Mouse (Mus musculus) intestine, embryonic 14.5 days (tissue): ENCODE results near the gene Traf6. TPM values are rescaled to one million over a fixed set of nuclear protein-coding genes. Genes with fewer than 3 reads are reported as not detected.
"Not testable (repeated sequence)": the region's sequence is repeated elsewhere in the genome, so short reads cannot be mapped to it uniquely, and the experiment has no call there.

Source experiments
- ATAC-seq: fragments of 200-750 bp; cut with Nextera tagmentation; replicated peaks from 2 replicates; pipeline ENCODE4 v1.8.0; 2017; ENCODE audit warnings: low read depth, moderate number of reproducible peaks, moderate TSS enrichment, moderate library complexity; ENCODE audit not compliant: low FRiP score, low TSS enrichment
- DNase-seq: peaks from one replicate; pipeline ENCODE4 v3.0.0-alpha.2; 2018; ENCODE audit warnings: low spot score
- H3K27ac ChIP-seq: fragments of 300-500 bp; sonication (generic); 2 replicates; pipeline ENCODE4 v1.5.1; 2014; ENCODE audit warnings: low read depth, mild to moderate bottlenecking, control low read depth
- H3K27me3 ChIP-seq: fragments of 300-500 bp; sonication (generic); replicated peaks from 2 replicates; pipeline ENCODE4 v1.6.1; 2014; ENCODE audit warnings: low read length, control low read depth; ENCODE audit not compliant: control insufficient read depth, insufficient read depth
- H3K36me3 ChIP-seq: fragments of 300-500 bp; sonication (generic); 2 replicates; pipeline ENCODE4 v1.6.1; 2014; ENCODE audit warnings: low read length, control low read depth; ENCODE audit not compliant: control insufficient read depth, insufficient read depth
- H3K4me1 ChIP-seq: fragments of 300-500 bp; sonication (generic); replicated peaks from 2 replicates; pipeline ENCODE4 v1.6.1; 2014; ENCODE audit warnings: low read length, control low read depth, mixed read lengths; ENCODE audit not compliant: control insufficient read depth, insufficient read depth
- H3K4me2 ChIP-seq: fragments of 300-500 bp; sonication (generic); 2 replicates; pipeline ENCODE4 v1.6.1; 2014; ENCODE audit warnings: low read length
- H3K4me3 ChIP-seq: fragments of 300-500 bp; sonication (generic); 2 replicates; pipeline ENCODE4 v1.5.1; 2014; ENCODE audit warnings: low read depth, low read length, control low read depth, mixed read lengths
- H3K9ac ChIP-seq: fragments of 300-500 bp; sonication (generic); 2 replicates; pipeline ENCODE4 v1.6.1; 2014; ENCODE audit warnings: mild to moderate bottlenecking, low read length
- H3K9me3 ChIP-seq: fragments of 300-500 bp; sonication (generic); 2 replicates; pipeline ENCODE4 v1.6.1; 2016; ENCODE audit warnings: low read length, control low read depth; ENCODE audit not compliant: control insufficient read depth
- WGBS: fragments of 180-500 bp; shearing (Covaris S2); extraction: QIAGEN DNeasy Blood & Tissue Kit; methylation state at CpG from one replicate; pipeline ENCODE4 v1.1.7; 2014; 5-methylcytosine and 5-hydroxymethylcytosine counted together
- polyA plus RNA-seq: library from polyadenylated mRNA; unstranded; fragments of >200 nt; fragmentation: Nextera tagmentation; extraction: Ambion mirVana; gene quantifications from 2 replicates; pipeline ENCODE4 v1.2.1, GENCODE M21; 2014

Traf6 gene
- polyA plus RNA-seq, 1 experiment from 2014 or later = 14.1 TPM

- H3K9me3 ChIP-seq = no peaks in the 10 kb centered on the region
- no peaks in the 10 kb centered on the region for H3K4me1 ChIP-seq
- H3K27me3 ChIP-seq = no peaks in the 10 kb centered on the region
- ATAC-seq (no peak), DNase-seq (no peak)
- 0 out of 2 replicates have a peak, but pooled peaks cover 6% of the 10 kb centered on the region for H3K36me3 ChIP-seq
- H3K27ac ChIP-seq = no peak overlapping the region
- no peak overlapping the region for H3K9ac ChIP-seq
- H3K4me3 ChIP-seq = no peak overlapping the region
- no peak overlapping the region for H3K4me2 ChIP-seq
These were observed 52.7 kb downstream of the Traf6 start for GRCm38 (mm10) chr2:101730972-101731371.

GRCm38 (mm10) chr2:101732777-101733210, 54.6 kb downstream of the Traf6 start:
- no peaks in the 10 kb centered on the region for H3K27me3 ChIP-seq
- no peak overlapping the region for H3K27ac ChIP-seq
- H3K4me3 ChIP-seq = no peak overlapping the region
- ATAC-seq = no peak
- 0 out of 2 replicates have a peak, but pooled peaks cover 6% of the 10 kb centered on the region for H3K36me3 ChIP-seq
- no peak overlapping the region for H3K4me2 ChIP-seq
- 84% methylated on average over 10 of the region's 10 CpGs for WGBS
- H3K9ac ChIP-seq = no peak overlapping the region
- DNase-seq = no peak
- no peaks in the 10 kb centered on the region for H3K4me1 ChIP-seq
- no peaks in the 10 kb centered on the region for H3K9me3 ChIP-seq

- 0 out of 2 replicates have a peak, but pooled peaks cover 6% of the 10 kb centered on the region for H3K36me3 ChIP-seq
- H3K4me2 ChIP-seq = no peak overlapping the region
- H3K4me3 ChIP-seq = no peak overlapping the region
- no peaks in the 10 kb centered on the region for H3K4me1 ChIP-seq
- DNase-seq (no peak), ATAC-seq (no peak)
- WGBS = 53% methylated on average over 3 of the region's 3 CpGs
- H3K9ac ChIP-seq = no peak overlapping the region
- no peaks in the 10 kb centered on the region for H3K9me3 ChIP-seq
- H3K27ac ChIP-seq = no peak overlapping the region
- H3K27me3 ChIP-seq = no peaks in the 10 kb centered on the region
These were observed 55.3 kb downstream of the Traf6 start for GRCm38 (mm10) chr2:101733564-101733963.

GRCm38 (mm10) chr2:101739914-101740313, 61.7 kb downstream of the Traf6 start:
- H3K27ac ChIP-seq = no peak overlapping the region
- no peaks in the 10 kb centered on the region for H3K9me3 ChIP-seq
- WGBS = 54% methylated on average over 5 of the region's 5 CpGs
- no peak overlapping the region for H3K9ac ChIP-seq
- ATAC-seq (no peak), DNase-seq (no peak)
- no peaks in the 10 kb centered on the region; the same call in 1 of the 2 replicates for H3K36me3 ChIP-seq
- no peak overlapping the region for H3K4me3 ChIP-seq
- H3K27me3 ChIP-seq = no peaks in the 10 kb centered on the region
- no peaks in the 10 kb centered on the region for H3K4me1 ChIP-seq
- no peak overlapping the region for H3K4me2 ChIP-seq

- no peaks in the 10 kb centered on the region; the same call in 1 of the 2 replicates for H3K36me3 ChIP-seq
- H3K9ac ChIP-seq = no peak overlapping the region
- 58% methylated on average over 8 of the region's 8 CpGs for WGBS
- no peaks in the 10 kb centered on the region for H3K9me3 ChIP-seq
- no peak overlapping the region for H3K4me2 ChIP-seq
- DNase-seq (no peak), ATAC-seq (no peak)
- H3K27me3 ChIP-seq = no peaks in the 10 kb centered on the region
- no peak overlapping the region for H3K27ac ChIP-seq
- no peak overlapping the region for H3K4me3 ChIP-seq
- no peaks in the 10 kb centered on the region for H3K4me1 ChIP-seq
These were observed 63.4 kb downstream of the Traf6 start for GRCm38 (mm10) chr2:101741653-101742052.

DNA sequence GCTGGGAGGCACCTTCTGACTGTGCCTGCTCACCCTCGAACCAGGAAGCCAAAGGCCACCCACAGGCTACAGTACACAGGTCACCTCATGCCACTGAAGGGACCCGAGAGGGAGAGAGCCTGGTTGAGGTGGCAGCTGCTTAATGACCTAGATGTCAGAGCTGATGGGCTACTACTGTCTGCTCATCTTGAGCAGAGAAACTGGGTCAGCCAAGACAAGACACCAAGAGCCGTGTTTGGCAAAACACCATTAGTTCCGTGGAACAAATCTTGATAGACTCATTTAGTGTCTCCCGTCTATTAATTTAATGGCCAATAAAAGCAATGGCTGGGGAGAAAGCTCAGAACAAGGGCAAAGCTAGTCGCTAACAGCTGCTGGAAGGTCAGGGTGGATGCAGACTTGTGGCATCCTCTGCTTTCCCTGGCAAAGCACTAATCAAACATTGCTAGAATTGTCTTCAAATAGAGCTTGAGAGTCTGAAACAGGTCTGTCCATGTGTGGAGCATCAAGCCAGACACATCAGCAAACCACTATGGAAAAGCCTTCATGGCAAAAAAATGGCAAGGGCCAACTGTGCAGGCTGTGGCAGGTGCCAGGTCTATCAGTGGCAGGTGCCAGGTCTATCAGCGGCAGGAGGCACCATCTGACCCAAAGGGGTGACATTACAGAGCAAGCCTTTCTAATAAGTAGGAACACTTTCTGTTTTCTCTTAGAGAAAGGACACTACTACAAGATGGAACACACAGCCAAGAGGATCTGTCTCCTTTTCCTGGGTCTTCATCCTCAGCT, 64.0 kb downstream of the Traf6 start:
- no peak for ATAC-seq
- H3K9me3 ChIP-seq = no peaks in the 10 kb centered on the region
- H3K36me3 ChIP-seq = no peaks in the 10 kb centered on the region; the same call in 1 of the 2 replicates
- no peak overlapping the region for H3K9ac ChIP-seq
- no peak overlapping the region for H3K4me2 ChIP-seq
- no peak for DNase-seq
- no peaks in the 10 kb centered on the region for H3K27me3 ChIP-seq
- H3K4me1 ChIP-seq = no peaks in the 10 kb centered on the region
- 68% methylated on average over 7 of the region's 7 CpGs for WGBS
- H3K4me3 ChIP-seq = no peak overlapping the region
- H3K27ac ChIP-seq = no peak overlapping the region

- not testable (repeated sequence) for H3K27me3 ChIP-seq, H3K4me3 ChIP-seq, H3K27ac ChIP-seq, H3K9ac ChIP-seq, H3K9me3 ChIP-seq, ATAC-seq, H3K4me1 ChIP-seq, H3K36me3 ChIP-seq, H3K4me2 ChIP-seq, DNase-seq
- no CpG with 5 or more reads among the region's 2 CpGs for WGBS
These were observed 67.4 kb downstream of the Traf6 start for GRCm38 (mm10) chr2:101745656-101746055.

DNA sequence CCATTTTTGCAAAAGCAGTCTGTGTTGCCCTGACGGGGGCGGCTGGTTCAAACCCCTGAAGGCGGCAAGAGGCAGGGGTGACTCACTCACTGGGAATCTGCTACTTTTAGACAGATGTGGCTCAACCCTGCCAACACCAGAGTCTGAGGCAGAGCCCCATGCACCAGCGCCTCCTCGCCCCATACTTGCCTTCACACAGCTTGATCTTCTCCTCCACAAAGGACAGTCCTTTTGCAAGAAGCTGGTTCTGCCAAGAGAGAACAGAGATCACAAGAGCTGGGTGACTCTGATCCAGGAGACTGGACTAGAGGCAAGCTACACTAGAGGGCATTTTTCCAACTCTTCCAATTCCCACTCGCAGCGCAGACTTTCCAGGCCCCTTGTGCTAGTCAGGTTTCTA, 68.3 kb downstream of the Traf6 start:
- Histone ChIP-seq H3K4me3 (no peak overlapping the region), H3K9ac (no peak overlapping the region), H3K4me1 (peaks cover 6% of the 10 kb centered on the region; the same call in 1 of the 2 replicates), H3K27ac (no peak overlapping the region), H3K4me2 (no peak overlapping the region), H3K27me3 (no peaks in the 10 kb centered on the region), H3K9me3 (no peaks in the 10 kb centered on the region), H3K36me3 (no peaks in the 10 kb centered on the region; the same call in 1 of the 2 replicates)
- no peak for DNase-seq
- ATAC-seq = no peak
- WGBS = 90% methylated on average over 7 of the region's 7 CpGs
